Mouse (Mus musculus) urinary bladder, postnatal 36 days (tissue): ENCODE data around the gene Slfnl1.

Source experiments
- DNase-seq, 2 experiments: peaks; one replicate each; pipeline ENCODE4 v3.0.0; 2022; ENCODE audit warnings: low spot score in 2 of 2, mixed read lengths in 1 of 2

Slfnl1 gene

DNA sequence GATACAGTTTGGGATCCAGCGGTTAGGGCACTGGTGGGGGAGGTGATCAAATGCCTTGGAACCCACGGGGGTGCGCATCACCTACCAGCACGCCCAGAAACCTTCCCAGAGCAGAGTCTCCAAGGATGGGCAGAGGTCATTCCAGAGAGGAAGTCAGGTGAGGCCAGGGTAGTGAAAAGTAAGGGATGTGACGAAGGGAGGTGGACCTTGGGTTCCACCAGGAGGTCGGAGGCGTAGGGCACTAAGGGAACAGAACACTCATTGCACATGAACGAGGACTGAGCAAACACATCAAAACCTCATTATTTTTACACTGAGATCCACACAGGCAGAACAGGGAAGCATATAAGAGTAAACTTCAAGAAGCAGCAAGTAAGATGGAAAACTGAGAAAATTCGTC is 49.7 kb downstream of the Slfnl1 start:
- DNase-seq = no peak
